Mouse (Mus musculus) ovary, postnatal 36 days (tissue): ENCODE data around the gene Ttc28.

Experiments
- DNase-seq: peaks from one replicate; pipeline ENCODE4 v3.0.0; 2022; ENCODE audit warnings: low spot score, mixed read lengths

Ttc28 gene

DNA sequence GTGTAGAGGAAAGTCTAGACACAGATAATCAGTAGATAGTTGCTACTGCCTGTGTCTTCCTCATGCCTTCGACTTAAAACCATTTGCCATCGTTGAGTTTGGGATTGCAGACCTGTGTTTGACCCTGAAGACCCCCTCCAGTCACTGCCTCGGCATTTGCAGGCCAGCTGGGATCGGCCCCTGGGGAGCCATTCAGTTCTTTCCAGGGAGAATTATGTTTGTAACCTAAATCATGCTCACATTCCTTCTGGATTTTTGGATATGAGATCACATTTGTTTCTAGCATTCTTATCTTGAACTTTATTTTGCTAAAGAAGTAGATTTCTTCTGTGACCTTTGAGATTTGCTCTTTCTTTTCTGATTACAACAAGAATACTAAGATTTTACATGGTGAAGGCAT is 80.5 kb downstream of the Ttc28 start:
- no peak for DNase-seq

DNA sequence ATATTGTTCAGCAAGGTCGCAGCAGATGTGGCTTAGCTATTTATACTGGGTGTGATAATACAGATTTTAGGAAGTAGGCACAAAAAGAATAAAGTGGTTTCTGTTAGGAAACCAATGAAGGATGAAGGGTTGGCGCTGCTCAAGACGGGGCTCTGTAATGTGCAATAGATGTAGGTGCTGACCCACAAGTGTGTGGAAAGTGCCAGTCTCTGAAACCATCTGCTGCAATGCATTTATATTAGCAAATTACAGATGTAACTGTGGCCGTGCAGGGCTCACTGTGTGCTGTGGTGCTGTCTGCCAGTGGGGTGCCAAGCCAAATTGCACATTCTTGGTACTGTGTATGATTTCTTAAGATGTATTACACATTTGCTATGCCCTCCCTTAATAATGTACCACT is 81.3 kb downstream of the Ttc28 start:
- DNase-seq: no peak

DNA sequence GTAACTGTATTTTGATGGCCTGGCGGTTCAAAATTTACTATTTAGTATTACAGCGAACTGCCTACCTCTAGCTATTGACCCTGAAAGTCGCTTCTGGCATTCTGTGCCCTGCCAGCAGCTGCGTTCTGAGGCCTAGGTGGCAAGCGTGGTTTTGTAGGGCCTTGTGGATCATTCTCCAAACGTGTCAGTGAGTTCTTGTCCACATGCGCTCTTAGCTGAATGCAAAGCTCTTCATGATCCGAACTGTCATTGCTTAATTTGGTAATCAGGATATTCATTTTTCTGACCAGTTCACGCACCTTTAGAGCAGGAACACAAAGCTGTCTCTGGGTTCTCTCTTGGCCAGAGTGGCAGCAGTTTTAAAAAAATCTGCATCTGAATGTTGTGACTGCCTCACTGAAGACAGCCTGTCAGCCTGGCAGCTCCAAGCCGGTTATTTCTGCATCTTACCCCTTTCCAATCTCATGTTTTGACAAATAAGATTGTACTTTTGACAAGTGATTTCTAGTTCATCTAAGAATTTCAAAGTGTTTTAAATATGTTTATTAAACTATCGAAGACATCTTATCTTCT is 88.0 kb downstream of the Ttc28 start:
- no peak for DNase-seq

DNA sequence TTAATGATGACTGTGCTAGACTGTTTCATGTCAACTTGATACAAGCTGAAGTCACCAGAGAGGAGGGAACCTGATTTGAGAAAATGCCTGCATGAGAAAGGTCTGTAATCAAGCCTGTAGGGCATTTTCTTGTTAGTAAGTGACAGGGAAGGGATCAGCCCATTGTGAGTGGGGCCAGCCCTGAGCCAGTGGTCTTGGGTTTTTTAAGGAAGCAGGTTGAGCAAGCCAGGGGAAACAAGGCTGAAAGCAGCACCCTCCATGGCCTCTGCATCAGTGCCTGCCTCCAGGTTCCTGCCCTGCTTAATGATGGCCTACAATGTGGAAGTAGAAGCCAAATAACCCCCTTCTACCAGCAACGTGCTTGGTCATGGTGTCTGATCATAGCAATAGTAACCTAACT is 89.0 kb downstream of the Ttc28 start:
- no peak for DNase-seq

DNA sequence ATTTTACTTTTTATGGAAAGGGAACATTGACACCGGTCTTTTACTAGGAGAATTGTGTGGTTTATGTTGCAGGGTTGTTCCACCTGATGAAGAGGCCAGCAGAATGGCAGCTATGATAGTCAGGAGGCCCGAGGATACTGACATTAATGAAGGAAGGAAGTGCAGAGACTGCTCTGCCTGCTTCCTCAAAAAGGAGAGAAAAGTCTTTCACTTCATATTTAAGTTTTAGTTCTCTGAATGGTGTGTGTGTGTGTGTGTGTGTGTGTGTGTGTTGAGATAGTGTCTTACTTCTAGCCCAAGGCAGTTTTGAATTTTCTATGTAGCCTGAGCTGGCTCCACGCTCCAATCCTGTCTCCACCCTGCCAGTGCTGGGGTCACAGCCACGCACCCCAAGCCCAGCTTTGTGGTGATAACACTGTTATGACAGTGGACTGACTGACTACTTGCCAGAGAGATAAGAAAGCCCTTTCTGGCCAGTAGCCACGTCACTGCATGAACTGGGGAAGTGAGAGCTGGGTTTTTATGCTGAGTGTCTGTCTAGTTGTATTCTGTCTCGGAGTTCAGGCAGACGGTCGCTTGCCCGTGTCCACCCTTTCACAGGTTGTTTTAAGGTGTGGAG is 90.7 kb downstream of the Ttc28 start:
- peak; percentile 32 for DNase-seq

DNA sequence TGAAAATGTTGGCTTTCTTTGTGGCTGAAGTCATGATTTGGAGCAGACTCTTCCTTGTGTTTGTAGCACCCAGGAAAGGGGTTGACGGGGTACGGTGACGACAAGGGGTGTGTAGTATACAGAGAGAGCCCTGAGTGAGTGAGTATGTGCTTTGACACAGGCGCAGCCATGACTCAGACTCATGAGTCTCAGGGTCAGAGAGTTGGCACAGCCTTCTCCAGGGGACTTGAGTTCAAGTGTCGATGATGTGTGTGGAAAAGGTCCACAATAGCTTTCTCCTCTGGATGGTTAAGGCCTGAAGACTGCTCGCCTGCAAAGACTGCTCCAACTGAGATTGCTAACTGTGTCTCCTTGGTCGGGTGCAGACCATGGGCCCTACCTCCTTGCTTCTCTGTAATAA is 97.1 kb downstream of the Ttc28 start:
- DNase-seq: no peak

DNA sequence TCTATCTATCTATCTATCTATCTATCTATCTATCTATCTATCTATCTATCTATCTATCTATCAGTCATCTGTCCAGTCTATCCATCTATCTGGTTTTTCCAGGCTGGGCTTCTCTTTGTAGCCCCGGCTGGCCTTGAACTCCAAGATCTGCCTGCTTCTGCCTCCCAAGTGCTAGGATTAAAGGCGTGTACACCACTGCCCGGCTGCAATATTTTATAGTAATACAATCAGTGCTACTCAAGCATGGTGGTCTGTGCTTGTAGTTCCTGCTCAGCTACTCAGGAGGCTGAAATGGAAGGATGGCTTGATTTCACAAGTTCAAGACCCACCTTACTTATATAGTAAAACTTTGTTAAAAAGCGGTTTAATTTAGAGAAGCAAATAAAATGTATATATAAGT is 98.2 kb downstream of the Ttc28 start:
- no peak for DNase-seq

DNA sequence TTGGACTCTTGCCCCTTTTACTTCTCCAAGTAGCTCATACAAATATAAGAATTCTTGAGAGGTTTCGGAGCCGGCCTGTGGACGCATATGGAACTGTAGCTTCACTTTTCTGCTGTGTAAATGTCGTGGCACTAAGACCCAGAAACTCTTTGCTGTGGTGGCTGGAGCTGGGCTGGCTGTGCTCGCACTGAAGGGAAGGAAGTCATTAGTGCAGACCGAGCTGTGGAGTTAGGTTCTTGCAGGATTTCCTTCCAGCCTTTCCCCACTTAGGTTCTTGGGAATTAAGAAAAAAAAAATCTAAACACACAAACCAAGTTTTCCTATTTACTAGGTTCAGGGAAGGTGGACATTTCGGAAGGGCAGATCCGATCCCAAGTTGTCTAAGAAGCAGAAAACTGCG is 98.9 kb downstream of the Ttc28 start:
- peak; percentile 66 for DNase-seq

DNA sequence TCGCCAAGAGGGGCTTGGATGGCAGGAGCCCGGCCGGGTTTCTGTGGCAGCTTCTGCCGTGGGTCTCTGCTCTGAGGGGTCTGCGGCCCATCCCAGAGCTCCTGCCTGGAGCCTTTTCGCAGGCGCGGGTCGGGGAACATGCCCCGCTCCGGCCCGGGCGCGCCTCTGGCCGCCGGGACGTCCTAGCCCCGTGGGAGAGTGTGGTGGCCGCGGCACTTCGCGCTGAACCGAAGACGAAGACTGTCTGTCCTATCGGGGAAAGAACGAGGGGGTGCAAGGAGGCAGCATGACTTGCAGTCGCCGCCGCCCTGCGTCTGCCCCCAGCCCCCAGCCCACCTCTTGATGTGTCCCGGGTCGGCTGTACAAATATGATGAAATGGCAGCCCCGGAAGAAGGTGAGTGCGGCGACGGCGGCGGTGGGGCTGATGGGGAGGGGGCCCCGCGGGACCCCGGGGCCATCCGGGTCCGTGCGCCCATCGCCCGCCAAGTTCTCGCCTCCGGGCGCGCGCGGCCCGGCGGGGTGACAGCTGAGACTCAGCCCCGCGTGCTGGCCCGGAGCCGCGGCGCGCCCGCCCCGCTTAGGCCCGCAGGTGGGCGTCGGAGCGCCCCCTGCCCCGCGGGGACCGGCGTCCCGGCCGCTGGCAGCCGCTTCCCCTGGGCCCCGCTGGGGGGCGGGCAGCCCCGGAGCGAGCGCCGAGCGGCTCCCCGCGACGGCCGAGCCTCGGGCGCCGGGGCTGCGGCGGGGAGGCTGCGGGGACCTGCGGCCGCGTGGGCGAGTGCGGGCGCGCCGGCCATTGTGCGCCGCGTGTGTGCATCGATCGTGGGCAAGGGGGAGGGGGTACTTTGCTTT is 99.6 kb downstream of the Ttc28 start:
- peak; percentile 52 for DNase-seq

DNA sequence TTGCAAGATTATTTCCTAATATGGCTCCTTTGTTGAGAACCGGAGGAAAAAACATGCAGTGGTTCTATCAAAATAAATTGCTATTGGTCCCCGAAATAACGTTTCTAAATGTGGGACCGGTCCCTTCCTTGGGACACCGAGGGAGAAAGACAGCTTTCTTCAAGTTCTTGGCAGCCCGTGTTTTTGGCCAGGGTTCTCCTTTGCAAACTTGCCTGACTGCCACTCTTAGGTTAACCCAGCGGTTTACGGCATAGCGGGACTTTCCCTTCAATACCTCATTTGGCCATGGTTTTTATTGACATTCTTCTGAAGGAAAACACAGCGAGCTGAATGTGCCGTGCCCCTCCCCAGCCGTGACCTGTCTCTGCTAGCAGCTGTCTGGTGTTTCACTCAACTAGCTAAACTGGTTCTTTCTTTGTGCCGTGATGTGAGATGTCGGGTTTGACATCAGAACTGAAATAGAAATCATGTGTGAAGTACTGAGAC is 100.3 kb downstream of the Ttc28 start:
- DNase-seq: peak; percentile 45

DNA sequence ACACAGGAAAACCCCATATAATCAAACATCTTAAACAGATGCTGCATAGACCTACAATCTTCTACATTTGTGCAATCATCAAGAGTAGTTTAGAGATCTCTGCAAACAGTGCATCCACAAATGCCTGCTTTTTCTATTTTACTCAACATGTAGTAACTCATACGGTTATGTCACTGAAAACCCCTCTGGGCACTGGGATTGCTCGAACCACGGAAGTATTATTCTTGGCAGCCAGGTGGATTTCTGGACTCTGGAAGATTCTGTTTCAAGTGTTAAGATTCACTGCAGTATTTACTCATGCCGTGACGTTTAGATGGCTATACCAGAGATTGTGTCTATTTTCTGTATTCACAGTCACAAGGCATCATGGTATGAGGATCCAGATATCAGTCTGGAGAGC is 101.0 kb downstream of the Ttc28 start:
- DNase-seq: no peak

DNA sequence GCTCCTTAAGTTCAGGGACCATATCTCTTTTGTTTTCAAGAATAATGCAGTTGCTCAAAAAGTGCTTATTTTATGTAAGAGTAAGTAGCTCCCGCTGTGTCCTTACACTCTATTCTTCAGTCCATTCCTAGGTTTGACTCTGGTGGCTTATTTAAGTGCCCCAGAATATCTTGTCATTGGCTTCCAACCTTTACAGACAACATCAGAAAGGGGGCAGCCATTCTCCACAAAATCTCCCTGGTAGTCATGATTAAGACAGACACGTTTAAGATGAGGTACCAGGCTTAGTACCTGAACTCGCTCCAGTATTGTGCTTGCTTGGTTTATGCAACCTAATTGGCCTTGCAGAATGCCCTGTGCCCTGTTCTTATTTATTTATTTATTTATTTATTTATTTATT is 102.8 kb downstream of the Ttc28 start:
- DNase-seq: no peak

DNA sequence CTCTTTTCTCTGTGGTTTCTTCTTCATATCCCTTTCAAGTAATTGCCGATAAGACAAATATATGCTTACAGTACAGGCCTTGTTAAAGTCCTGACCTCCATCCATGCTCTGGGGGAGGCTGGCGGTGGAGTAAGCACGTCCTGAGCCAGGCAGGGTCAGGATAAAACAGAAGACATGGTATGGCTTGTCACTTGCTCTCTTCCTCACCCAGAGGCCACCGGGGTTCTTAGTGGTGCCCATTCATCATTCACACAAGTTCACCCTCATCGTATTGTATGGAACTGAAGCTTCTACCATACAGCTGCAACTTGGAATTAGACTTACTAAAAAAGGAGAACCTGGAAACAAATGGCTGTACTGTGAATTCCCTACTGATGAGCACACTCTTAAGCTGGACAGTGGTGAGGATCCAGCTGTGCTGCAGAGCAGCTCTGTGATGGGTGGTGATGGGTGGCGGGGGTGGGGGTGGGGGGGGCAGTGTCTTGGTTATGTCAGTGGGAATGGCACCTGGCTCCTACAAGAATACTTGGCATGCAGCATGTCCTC is 104.6 kb downstream of the Ttc28 start:
- DNase-seq: no peak

DNA sequence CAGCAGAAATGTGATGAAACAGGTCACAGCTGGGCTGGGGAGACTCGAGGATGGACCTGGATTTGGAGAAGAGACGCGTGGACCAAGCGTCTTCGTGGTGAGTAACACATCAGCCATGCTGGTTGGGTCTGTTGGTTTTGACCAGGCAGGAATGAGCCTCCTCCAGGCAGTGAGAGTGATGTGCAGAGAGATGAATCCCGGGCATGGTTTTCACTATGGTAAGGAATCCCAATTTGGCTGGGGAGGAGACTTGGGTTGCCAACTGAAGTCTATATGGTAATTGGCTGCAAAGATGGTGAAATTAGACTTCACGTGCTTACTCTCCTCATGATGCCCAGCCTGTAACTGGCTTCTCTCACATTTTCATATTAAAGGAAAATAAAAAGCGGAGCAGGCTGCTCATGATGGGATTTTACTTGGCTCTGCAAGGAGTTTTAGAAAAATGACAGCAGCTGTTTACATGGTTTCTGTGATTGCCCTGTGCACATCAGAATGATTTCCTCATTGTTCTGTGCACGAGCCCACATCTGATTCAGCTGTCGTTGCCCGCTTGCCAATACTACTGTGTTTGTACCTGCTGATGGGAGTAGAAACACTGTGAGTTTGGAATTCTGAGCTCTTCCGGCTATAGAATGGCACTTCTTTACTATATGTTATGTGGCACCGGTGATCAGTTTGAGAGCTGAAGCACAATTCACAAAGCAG is 117.4 kb downstream of the Ttc28 start:
- DNase-seq: no peak

DNA sequence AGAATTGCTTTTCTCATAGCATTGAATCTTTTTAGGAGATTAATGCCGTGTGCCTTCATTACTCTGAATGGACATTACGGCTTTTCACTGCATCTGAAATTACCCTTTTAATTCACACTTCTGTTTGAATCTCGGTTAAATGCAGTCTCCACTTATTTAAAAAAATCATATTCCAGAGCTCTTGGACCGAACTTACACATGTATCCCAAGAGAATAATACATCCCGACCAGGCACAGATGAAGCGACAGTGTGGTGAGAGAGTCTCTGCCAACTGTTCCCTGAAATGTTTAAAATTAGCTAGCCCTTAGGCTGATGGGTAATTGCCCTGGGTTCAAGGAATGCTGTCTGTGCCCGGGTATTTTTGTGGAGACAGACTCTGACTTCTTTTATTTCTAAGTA is 118.1 kb downstream of the Ttc28 start:
- no peak for DNase-seq

DNA sequence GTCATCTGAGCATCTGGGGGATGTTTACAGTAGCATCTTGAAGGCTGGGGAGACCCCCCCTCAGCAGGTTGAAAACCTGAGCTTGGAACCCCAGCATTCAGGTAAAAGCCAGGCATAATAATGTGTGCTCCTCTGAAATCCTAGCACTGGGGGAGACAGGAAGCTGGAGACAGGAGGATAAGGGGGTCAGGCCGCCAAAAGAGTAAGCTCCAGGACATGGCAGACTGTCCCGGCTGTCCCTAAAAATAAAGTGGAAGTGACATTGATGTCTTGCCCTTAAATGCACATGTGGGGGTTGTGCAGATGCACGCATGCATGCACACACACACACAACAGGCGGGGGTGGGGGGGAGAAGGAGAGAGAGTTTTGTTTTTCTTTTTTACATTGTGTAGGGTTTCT is 118.7 kb downstream of the Ttc28 start:
- no peak for DNase-seq

DNA sequence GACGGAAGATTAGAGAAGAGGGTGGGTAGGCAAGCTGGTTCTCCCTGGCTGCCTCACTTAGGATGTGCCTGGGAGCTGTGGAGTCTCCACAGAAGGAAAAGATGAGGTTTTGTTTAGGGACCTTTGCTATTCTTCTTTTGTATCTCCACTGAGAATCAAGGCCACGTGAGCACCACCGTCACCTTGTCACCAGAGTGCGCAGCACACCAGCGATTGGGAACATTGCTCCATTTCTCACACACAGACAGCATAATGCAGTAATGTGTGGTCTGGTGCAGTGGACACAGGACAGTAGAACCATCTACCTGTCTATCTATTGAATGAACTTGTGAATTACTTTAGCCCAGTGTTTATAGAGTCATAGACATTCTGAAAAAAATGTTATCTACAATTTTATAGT is 121.3 kb downstream of the Ttc28 start:
- no peak for DNase-seq

DNA sequence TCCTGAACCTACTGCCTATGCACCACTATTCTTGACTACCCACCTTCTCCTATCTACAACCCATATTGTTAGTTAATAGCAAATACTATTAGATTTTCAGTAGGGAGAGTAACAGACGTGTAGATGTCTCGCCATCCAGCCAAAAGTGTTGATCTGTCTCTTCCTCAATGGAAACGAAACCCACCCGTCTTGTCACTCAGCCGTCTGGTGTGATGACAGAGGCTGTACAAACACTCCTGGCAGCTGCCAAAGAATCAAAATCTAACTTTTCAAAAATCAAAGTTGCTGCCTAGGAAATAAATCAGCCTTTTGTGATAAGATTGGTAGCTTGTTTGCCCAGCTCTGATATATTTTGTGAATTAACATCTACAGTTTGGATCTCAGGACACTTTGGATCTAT is 123.6 kb downstream of the Ttc28 start:
- DNase-seq: no peak

DNA sequence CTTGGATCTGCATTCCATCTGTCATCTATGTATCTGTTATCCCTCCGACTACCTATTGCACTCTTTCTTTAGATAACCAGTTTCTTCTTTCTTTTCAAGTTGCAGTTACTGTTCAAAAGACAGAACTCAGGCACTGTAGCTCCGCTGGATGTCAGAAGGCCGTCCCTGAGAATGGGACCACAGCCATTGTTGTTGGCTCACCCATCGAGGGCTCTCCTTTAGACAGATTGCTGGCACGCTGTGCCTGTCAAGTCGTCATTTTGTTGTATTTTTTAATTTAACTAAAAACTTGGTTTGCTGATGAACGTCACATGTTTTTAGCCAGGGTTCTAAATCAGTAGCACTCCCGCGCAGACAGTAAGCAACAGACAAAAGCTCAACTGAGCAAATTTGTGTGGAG is 124.1 kb downstream of the Ttc28 start:
- no peak for DNase-seq

DNA sequence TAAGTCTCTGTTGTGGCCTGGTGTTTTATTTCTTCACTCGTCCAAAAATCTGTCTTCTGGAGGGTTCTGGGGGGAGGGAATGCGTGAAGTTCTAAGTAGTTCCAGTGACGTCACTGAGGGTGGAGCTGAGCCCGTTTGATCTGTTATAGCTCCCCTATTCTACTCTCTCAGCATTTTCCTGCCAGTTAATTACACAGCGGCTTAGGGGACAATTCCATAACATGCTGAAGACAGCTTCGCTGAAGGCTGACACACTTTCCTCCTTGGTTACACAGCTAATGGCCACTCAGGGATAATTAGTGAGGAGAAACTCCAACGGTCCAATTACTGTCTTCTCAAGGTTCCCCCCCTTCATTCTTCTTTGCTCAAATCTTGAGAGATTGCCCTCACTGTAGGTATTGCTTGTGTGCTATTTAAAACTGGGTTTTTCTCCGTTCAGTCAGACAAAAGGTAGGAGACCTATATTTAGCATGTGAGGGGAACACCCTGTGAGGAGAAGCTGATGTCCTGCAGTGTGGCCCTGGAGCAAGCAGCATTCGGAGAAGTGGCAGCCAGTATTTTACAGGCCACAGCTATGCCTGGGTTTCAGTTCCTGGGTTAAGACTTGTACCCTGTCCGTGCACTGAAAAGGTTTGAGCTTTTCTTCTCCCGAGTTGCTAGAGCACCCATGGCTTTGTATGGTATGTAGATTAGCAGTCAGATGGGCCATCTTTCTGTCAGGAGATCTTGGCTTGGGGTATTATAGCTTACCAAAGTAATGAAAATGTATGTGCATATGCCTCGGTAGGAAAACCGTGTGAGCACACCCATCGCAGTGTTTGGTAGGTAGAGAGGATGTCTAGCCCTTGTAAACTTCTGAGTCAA is 126.9 kb downstream of the Ttc28 start:
- no peak for DNase-seq

DNA sequence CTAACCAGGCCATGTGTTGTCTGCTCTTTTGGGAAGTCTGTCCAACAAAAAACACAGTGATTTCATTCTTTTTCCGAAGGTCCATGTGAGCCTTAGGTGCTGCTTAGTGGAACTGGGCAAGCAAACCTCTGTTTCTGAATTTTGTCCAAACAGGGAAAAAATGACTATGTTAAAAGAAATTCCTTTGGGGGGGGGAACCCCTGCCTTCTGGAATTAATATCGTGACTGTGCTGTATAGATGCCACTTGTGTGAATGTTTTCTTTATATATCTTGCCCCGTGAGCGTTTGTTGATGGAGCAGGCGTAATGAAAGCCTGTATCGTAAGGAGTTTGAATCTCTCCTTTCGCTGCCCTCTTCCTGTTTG is 127.5 kb downstream of the Ttc28 start:
- DNase-seq: no peak

DNA sequence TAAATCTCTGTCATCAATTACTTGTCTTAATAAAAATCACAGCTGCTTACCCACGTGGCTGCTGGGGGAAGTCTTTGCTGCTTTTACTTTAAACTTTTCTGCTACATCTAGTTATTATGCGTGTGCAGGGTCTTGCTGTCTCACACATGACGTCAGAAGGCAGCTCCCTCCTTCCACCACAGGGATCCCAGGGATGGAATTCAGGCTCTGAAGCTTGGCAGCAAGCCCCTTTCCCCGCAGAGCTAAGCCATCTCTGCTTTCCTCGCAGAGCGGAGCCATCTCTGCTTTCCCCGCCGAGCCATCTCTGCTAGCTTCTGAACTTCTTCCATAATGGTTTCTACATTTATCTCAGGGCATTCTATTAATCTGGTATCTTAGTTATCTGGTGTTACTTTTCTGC is 128.3 kb downstream of the Ttc28 start:
- DNase-seq: no peak
